Mouse (Mus musculus): ENCODE results near the gene Slc17a1.

GRCm38 (mm10) chr13:23911335-23911734 is 43.8 kb downstream of the Slc17a1 start:
- TF ChIP-seq CTCF (IDR thresholded peaks at IDR 0.05; ENCODE audit: insufficient read depth, low read length) (no peak), POLR2A (IDR thresholded peaks at IDR 0.05; ENCODE audit: borderline replicate concordance, extremely low read depth, low read depth, low read length) (no peak)
